Mouse (Mus musculus) heart, adult 8-10 months (tissue): Measurements from ENCODE around the gene Ackr2. TPM values are rescaled to one million over a fixed set of nuclear protein-coding genes. Genes with fewer than 3 reads are reported as not detected.
A peak's percentile ranks its signal among the peaks of the same experiment; 100 is the strongest.

Source experiments
- DNase-seq: peaks from one replicate; pipeline ENCODE4 v3.0.0; 2022; ENCODE audit warnings: low spot score
- total RNA-seq, 4 experiments: library from RNA; stranded (reverse); gene quantifications; 2 replicates each; pipeline ENCODE4 v1.2.4; 2022

Gene Ackr2
- total RNA-seq, 4 experiments from 2014 or later, result 0.87 to 2.2 (median 1.3) TPM

DNA sequence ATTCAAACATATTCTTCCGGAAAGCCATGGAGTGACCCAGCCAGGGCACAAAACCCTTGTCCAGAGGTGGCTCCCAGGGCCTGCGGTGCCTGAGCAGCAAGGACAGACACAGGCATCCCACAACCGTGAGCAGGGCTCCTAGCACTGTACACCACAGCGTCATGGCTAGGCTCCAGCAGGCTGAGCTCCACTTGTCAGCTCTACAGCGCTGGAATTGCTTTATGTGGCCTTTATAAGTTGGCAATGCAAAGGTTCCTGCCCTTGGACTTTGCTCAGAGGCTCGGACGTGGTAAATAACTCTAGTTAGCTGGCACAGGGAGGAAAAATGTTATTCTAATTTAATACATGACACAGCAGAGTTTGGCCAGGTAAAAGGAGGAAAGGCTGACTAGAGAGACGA, 17.9 kb downstream of the Ackr2 start, which contains the start of gene Cyp8b1:
TSS of gene Cyp8b1 (minus strand) at position 204 of the 400 bp plus-strand sequence.
- no peak for DNase-seq

DNA sequence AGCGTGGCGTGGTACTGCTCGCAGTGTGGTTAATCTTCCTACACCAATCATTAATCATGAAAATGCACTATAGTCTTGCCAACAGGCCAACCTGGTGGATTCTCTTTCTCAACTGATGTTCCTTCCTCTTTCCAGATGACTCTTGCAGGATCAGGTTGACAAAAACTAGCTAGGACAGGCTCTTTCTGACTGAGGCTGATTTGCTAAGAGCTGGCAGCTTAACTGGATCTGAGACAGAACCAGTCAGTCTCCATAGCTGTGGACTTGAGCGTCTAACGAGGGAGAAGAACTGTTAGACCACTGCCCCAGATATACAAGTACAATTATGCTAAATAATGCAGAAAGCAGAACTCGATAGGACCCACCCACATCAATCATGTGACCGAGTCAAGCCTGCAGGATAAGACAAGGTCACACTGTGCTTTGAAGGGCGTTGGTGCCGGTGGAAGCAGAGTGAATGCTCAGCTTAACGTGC, 20.9 kb downstream of the Ackr2 start:
- DNase-seq, result no peak

DNA sequence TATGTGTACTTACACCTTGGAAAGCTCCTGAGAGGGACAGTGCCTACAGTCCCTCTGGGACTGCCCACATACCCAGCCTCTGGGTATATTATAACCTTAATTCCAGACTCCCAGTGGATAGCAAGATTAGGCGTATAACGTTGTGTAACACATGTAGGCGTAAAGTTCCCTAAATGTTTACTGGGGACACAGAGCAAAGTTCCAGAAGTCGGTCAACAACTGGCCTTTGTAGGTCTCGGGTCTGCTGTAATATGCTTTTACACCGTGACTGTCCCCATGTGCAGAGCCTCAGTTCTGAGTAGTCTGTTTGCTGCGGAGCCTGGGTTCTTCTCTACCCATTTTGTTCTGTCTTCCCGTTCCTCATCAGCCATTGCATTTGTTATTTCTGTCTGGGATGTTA, 25.3 kb downstream of the Ackr2 start:
- DNase-seq, result no peak

DNA sequence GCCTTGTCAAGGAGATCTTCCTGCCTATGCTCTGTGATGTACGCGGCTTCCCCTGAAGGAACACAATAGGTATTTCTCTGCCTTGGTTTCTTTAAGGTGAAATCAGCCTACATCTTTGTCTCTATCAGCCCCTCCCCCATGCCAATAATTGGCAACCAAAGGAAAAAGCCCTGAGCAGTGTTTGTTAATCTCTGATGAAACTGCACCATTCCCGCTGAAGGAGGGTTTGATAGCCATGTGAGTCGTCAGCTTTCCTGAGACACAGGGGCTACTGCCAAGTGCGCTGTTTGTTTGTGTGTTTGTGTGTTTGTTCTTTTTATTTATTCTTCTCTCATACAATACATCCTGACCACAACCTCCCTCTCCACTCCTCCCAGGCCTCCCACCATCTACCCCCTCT, 25.8 kb downstream of the Ackr2 start:
- DNase-seq, result no peak

DNA sequence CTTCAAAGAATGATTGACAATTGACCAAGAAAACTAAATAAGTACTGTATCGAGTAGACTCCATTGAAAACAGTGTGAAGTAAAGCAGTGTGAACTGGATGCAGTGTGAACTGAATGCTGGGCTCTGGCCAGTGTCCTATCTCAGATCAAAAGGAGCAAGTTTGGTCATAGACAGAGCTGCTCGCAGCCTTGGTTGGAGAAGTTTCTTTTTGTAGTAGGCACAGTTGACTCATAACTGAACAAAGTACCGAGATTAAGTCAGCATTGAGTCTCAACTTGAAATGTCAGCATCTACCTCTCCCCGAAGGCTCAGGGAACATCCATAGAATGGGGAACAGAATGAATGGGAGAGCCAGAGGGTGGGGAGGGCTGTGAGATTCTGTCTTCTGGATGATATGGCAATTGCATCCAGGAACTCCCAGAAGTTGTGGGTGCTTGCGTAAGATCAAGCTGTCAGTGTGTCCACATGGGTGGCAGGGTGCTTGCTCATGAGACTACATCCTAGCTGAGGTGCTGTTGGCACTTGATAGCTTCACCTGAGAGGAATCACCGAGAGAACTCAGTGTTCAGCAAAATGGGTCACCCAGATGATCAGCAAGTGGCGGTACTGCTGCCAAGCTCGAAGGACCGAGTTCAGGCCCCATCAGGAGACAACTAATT, 26.9 kb downstream of the Ackr2 start:
- DNase-seq, result no peak

DNA sequence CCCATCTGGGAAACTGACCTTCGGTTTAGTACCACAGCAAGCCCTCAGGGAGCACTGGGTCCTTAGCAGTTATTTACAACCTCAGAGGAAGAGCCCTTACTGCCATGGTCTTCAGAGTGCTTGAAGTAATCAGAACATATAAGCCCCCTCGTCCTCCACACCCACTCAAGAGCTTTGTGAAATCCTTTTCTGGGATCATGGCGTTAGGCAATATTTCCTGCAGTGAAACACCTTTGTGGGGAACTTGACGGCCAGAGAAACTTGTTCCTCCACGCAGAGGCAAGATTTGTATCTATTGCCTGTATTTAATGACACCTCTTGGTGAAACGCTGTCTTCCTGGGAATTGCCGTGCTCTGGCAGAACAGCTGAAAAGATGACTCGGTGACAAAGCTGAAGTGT, 27.8 kb downstream of the Ackr2 start:
- no peak for DNase-seq

DNA sequence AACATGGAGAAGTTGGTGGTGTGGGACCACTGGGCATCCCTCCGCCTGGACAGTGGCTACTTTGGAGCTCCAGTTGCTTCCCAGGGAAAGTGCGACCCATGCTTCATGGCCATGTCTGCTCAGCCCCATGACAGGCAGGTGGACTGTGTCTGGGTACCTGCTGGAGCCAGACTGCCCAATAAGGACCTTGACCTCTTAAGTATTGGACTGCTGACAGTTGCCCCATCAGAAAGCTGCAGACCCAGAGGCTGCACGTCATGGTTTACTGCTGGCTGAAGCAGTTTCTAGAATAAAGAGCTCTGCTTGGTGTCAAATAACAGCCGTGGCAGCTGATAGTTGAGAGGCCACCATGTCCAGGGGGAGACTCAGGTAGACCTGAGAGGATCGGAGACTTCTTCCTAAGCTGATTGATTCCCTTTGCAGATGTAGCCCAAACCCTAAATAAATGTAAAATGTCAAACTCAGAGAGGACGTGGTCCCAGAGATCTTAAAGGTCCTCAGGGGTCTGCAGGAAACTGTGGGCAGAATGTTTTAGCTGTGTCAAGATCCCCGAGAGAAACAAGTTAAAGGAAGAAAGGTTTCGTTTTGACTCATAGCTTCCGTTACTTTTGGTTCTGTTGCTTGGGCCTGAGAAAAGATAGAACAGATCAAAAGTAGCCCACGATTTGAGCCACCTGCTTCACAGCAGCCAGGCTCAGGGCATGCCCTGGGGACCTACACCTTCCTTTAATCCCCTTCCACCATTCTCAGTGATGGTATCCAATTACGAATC, 28.7 kb downstream of the Ackr2 start:
- DNase-seq, result no peak

DNA sequence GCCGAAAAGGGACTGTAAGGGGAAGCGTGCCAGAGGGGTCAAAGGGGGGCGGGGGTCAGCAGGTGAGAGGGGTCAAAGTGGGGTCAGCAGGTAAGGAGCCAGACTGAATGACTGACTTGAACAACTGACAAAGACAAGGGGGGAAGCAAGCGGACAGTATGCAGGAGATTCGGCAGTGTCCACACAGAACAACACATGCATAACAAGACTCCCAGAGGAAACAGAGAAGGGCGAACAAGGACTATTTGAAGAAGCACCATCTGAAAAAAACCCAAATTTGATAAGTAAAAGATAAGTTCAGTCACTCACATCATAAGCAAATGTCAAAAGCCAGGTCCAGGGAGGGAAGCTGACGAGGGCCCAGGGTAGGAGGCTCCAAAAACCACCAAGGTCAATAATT, 29.6 kb downstream of the Ackr2 start:
- DNase-seq, result no peak

DNA sequence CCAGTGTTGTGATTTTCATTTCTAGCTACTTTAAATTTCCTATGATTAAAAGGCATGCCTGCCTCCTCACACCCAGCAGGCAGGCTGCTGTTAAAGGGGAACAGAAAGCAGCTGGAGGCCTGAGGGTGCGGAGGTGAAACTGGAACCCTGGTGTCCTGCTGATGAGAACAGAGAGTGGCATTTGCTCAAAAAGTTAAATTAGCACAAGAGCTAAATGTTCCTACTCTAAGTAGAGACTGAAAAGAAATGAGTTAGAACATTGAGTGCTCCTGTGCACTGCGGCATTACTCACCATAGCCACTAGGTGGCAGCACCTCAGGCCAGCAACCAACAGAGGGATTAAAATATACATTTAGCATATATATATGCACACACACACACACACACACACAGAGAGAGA, 30.3 kb downstream of the Ackr2 start:
- DNase-seq, result peak; percentile 36

DNA sequence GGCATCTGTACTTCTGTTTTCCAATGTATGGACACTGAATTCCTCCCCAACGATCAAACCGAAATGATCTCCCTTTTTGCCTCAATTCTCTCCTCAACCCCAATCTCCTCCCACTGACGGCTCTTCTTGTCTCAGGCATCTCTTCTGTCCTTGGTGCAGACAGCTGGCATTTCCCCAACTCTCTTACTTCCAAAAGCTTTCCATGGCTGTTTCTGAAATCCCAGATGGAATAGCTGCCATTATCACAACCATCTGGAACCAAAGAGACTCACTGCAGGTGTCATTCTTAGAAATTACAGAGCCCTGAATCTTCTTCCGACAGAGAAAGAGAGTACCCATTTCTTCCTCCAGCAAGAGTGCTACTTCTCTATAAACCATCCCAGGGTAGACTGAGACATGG, 36.7 kb downstream of the Ackr2 start:
- DNase-seq, result no peak

DNA sequence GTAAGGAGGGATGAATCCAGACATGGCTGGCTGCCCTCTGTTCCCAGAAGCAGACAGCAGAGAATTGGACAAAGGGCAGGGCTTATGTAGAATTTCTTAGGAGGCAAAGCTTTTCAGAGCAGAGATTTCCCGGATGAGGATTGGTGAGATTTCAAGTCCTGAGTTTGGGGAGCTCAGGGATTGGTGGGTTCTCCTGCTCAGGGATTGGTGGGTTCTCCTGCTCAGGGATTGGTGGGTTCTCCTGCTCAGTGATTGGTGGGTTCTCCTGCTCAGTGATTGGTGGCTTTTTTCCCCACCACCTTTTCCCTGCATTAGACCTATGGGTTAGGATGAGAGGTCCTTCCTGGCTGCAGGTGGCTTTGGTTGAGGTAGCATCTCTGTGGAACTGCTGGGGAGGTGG, 38.8 kb downstream of the Ackr2 start:
- DNase-seq, result no peak

DNA sequence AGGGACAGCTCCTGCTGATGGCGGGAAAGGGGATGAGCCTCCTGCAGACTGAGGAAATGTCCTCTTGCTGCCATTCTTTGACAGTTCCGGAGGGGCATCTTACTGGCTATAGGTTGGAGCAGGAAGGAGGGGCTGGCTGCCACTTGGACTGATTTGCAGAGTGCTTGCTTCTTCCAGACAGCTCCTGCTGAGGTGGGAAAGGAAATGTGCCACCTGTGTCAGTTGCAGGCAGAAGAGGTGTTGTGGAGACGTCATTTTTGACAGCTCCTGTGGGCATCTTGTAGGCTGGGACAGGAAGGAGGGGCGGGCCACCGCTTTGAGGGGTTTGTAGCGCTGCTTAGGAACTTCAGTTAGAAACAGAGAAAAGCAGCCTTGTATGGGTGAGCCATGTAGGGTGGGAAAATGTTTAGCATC, 39.3 kb downstream of the Ackr2 start:
- no peak for DNase-seq

DNA sequence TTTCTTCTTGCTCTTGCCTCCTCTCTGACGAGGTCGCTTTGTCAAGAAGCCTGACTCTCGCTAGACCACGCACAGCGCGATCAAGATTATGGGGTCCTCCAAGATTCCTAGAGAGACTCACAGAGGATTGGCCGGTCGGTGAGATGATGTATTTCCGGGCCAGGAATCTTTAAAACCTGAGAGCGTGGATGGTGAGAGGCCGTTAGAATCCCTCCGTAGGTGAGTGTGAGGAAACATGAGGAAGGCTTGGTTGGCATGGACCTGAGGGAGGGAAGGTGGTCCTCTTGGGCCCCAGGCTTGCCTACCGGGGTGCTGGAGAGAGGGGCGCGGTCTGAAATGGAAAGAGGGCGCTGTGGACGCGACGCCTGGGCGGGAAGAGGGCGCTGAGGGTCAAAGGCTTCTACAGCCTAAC, 39.8 kb downstream of the Ackr2 start:
- no peak for DNase-seq

DNA sequence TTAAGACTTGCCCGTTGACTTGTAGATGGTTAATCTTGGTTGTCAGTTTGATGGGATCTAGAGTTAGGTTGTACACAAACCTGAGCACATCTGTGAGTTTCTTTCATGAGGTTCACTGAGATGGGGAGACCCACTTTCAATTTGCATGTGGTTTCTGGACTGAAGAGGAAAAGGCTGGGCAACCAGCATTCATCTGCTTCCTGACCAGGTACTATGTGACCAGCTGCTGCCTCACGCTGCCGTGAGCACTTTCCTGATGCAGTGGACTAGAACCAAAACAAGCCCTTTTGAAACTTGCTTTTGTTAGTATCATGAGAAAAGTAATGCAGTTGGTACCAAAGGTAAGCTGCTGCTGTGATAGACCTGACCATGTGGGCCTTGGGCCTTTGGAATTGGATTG, 44.9 kb downstream of the Ackr2 start:
- DNase-seq, result no peak

DNA sequence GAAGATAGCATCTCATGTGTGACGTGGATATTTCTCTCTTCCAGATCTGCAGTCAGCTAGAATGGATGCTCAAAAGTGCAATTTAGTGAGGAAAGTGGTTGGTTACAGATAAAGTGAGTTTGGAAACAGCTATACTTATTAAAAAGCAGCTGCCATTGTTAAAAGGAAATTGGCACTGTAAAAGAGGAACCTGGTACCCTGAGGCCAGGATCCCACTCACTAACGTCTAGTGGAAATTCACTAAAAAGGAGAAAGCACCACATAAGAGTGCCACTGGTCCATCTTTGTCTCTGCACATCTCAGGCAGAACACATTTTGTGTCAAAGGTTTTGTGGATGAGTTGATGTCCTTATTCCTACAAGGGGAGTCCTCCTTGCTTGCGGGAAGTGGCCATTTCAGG, 45.5 kb downstream of the Ackr2 start:
- DNase-seq, result no peak

DNA sequence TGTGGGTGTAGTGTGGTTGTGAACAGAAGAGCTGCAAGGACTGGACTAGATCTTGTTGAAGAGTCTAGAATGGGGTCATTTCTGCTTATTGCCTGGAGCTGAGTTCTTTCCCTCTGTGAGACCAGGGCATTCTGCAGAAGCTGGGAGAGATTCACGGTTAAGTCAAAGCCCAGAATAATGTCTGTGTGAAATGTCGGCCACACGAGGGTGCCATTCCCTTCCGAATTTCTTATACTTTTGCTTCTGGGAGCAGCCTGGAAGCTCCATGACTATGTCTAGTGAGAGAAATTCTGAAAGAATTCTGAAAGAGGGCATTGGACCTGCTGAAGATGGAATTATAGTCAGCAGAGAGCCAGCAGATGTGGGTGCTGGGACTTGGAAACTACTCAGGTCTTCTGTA, 49.6 kb downstream of the Ackr2 start:
- peak; percentile 63 for DNase-seq

DNA sequence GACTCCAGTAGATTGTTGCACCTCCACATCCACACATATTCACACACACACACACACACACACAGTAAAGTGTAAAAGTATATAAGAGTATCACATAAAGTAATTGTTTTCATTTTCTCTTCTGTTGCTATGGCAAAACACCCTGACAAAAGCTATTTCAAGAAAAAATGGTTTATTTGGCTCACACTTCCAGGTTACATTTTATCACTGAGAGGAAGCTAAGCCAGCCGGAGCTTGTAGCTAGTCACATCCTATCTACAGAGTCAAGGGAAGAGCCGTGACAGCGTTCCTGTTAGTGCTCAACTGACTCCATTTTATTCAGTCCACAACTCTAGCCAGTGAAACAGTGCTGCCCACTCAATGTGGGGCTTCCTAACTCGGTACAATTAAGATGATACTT, 50.3 kb downstream of the Ackr2 start:
- DNase-seq, result no peak

DNA sequence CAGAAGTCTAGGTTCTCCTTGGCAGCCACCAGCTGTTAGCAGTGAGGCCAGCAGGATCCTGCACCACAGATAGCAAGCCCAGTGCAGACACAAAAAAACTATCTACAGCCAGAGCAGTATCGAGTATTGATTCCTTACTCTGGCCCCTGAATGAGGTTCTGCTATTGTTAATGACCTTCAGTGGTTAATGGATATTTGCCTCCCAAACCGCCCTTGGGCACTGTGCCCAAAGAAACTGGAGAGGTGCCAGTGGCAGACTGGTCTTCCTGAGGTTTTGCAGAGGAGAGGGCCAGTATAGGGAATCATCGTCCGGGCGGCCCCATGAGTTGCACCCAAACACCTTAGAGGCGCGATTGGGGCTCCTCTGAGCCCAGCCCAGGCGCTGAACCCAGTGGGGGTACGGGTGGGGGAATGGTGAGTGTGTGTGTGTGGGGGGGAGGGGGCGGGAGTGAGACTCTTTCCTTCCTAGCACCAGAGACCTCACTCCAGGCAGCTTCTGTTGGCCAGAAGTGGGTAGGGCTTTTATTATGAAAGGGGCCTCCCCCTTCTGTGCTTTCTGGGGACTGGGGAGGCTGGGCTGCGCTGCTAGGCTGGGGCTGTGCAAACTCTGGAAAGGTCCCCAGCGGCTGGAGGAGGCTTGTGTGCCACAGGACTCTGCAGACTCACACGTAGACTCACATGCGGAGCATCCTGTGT, 52.4 kb downstream of the Ackr2 start, which contains the start of gene Fam198a:
TSS of gene Fam198a (plus strand) at position 571 of the 696 bp plus-strand sequence.
- peak; percentile 66 for DNase-seq

DNA sequence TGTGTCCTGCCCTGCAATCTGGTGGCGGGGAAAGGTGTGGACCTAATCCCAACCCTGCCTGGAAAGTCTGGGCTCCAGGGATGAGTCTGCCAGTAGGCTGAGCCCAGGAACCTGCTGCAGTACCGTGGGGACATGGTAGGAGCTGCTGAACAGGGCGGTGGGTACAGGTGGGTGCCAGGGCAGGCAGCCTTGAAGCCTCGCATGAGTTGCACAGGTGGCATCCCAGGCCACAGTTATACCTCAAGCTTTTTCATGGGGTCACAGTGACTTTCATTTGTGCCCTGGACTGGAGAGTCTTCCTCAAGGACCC, 52.9 kb downstream of the Ackr2 start:
- no peak for DNase-seq

DNA sequence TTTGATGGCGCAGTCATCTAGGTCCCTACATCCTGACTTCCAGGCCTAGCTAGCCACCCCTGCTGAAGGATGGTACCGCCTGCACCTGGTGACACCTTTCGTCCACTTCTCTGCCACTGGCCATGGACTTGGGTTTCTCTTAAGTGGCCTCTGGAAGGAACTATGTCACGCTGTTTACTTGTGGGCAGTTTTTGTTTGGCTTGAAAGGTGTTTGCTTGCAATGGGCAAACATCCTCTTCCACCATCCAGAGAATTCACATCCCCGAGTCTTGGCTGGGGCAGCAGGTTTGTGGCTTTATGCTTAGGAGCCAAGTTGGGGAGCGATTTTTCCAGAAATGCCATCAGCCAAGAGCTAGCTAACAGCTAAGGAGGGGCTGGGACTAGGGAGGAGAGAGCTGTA, 54.4 kb downstream of the Ackr2 start:
- no peak for DNase-seq

DNA sequence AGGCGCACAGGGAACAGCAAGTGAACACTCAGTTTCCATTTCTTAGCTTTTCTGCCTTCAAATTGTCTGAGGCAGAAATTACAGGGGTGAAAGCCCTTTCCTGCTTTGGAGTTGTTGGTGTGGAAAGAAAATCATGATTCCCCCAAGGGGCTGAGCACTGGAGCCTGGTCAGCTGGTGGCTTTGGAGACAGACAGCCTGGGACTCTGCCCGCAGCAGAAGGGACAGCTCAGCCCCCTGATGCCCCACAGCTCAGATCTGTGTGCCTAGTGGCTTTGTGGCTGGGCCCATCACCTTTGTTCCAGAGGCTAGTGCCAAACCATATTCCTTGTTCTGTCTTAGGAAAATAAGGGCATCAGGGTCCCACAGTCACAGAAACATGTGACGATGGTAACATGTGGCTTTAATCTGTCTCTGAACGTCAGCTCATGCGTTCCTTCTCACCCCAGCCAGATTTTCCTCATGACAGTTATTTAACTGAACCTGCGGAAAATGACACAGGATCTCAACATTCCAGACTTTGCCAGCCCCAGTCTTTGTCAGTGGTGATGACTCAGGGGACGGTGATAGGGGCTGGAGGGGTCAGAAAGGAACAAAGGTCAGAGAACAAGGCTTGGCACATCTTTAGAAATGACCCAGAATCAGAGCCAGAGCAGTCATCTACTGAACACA, 61.9 kb downstream of the Ackr2 start:
- DNase-seq, result no peak
